Mouse (Mus musculus): Measurements from ENCODE around the gene Fbxo9. TPM values are rescaled to one million over a fixed set of nuclear protein-coding genes. Genes with fewer than 3 reads are reported as not detected.

Fbxo9 gene
- polyA plus RNA-seq, 1 experiment from 2014 or later, result 20.8 TPM

- no peak overlapping the region for H3K27ac ChIP-seq
- H3K79me2 ChIP-seq (ENCODE audit: inconsistent target), result no peaks in the 10 kb centered on the region
- H3K36me3 ChIP-seq (ENCODE audit: inconsistent target), result no peaks in the 10 kb centered on the region
- 75% methylated on average over 5 of the region's 5 CpGs for WGBS (ENCODE audit: missing documents)
- H3K4me3 ChIP-seq (ENCODE audit: inconsistent target), result no peak overlapping the region
Observed at GRCm38 (mm10) chr9:78070496-78070895, 38.4 kb downstream of the Fbxo9 start.

DNA sequence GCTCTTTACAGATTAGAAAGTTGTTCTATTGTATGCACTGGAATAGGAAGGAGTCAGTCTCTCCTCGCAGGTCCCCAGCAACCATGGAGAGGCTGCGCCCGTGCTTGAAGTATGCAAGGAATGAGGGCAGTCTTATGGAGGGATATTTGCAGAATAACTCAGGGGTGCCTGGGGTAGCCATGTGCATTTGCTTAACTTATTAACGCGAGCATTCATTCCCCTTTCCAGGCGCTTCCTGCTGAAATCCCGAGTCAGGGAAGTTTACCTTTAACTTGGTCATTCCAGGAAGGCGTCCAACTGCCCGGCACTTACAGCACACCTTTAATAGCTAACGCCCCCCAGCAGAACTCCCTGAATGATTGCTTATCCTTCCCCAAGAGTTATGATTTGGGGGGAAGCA is 44.7 kb downstream of the Fbxo9 start:
- 91% methylated on average over 10 of the region's 10 CpGs for WGBS (ENCODE audit: missing documents)
- Histone ChIP-seq H3K27ac (no peak overlapping the region), H3K79me2 (ENCODE audit: inconsistent target) (no peaks in the 10 kb centered on the region), H3K4me3 (ENCODE audit: inconsistent target) (no peak overlapping the region), H3K36me3 (ENCODE audit: inconsistent target) (no peaks in the 10 kb centered on the region)

GRCm38 (mm10) chr9:78062392-78062791 is 46.5 kb downstream of the Fbxo9 start:
- H3K27ac ChIP-seq, result no peak overlapping the region
- WGBS (ENCODE audit: missing documents), result 96% methylated on average over 9 of the region's 9 CpGs
- no peaks in the 10 kb centered on the region for H3K36me3 ChIP-seq (ENCODE audit: inconsistent target)
- H3K4me3 ChIP-seq (ENCODE audit: inconsistent target), result no peak overlapping the region
- H3K79me2 ChIP-seq (ENCODE audit: inconsistent target), result no peaks in the 10 kb centered on the region

DNA sequence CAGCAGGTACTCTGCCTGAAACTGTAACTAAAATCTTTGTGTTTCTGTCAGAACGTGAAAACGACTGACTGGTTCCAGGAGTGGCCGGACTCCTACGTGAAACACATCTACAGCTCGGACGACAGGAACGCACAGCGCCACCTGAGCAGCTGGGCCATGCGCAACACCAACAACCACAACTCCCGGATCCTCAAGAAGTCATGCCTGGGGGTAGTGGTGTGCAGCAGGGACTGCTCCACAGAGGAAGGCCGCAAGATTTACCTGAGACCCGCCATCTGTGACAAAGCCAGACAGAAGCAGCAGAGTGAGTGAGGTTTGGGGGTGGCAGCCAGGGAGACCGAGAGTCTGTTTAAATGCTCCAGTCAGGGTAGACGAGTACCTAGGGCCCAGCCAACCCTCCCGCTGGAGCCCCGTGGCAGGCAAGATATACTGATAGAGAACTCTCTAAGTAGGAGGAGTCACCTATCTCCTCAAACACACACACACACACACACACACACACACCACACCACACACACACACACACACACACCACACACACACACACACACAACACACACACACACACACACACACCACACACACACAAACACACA is 49.2 kb downstream of the Fbxo9 start:
- no peaks in the 10 kb centered on the region for H3K79me2 ChIP-seq (ENCODE audit: inconsistent target)
- 91% methylated on average over 16 of the region's 16 CpGs for WGBS (ENCODE audit: missing documents)
- no peaks in the 10 kb centered on the region for H3K36me3 ChIP-seq (ENCODE audit: inconsistent target)
- no peak overlapping the region for H3K4me3 ChIP-seq (ENCODE audit: inconsistent target)
- H3K27ac ChIP-seq, result no peak overlapping the region

DNA sequence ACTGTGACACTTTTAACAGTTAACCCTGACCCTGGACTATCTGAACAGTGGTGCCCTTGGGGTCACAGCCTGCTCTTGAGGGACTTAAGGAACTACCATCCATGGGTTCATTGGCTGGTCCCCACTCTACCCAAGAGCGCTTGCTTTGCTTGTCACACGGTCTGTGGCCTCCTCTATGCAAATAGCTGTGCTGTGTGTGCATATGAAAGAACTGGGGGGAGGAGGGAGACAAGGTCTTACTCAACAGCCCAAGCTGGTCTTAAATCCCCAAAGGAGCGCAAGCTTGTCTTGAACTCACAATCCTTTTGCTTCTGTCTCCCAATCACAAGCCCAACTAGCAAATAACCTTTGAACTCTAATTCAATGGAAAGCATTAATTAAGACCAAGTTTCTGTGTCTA is 54.6 kb downstream of the Fbxo9 start:
- Histone ChIP-seq H3K4me3 (ENCODE audit: inconsistent target) (no peak overlapping the region), H3K36me3 (ENCODE audit: inconsistent target) (no peaks in the 10 kb centered on the region), H3K27ac (no peak overlapping the region), H3K79me2 (ENCODE audit: inconsistent target) (no peaks in the 10 kb centered on the region)
- WGBS (ENCODE audit: missing documents), result 96% methylated on average over 3 of the region's 3 CpGs

DNA sequence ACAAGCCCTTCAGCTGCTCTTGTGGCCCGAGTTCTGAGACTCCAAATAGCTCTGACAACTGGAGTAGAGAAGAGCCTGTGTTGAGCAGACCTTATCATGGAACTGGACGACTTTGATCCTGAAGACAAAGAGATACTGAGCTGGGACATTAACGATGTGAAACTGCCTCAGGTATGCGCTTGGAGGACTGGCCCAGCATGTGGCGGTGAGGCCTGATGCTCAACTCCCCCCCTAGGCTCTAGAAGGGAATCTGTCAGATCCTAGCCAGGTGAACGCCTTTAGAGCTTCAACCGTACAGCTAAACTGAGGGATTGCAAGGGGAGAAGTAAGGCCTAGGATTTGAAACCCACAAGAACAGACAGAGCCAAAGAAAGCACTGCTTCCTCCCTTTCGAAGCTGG is 55.0 kb downstream of the Fbxo9 start:
- Histone ChIP-seq H3K79me2 (ENCODE audit: inconsistent target) (no peaks in the 10 kb centered on the region), H3K36me3 (ENCODE audit: inconsistent target) (no peaks in the 10 kb centered on the region), H3K4me3 (ENCODE audit: inconsistent target) (no peak overlapping the region), H3K27ac (no peak overlapping the region)
- 92% methylated on average over 8 of the region's 8 CpGs for WGBS (ENCODE audit: missing documents)

GRCm38 (mm10) chr9:78051677-78052076 is 57.2 kb downstream of the Fbxo9 start, which contains the start of gene Gcm1:
Gcm1 (plus strand) TSS chr9:78051924.
- 86% methylated on average over 3 of the region's 3 CpGs for WGBS (ENCODE audit: missing documents)
- H3K79me2 ChIP-seq (ENCODE audit: inconsistent target), result no peaks in the 10 kb centered on the region

DNA sequence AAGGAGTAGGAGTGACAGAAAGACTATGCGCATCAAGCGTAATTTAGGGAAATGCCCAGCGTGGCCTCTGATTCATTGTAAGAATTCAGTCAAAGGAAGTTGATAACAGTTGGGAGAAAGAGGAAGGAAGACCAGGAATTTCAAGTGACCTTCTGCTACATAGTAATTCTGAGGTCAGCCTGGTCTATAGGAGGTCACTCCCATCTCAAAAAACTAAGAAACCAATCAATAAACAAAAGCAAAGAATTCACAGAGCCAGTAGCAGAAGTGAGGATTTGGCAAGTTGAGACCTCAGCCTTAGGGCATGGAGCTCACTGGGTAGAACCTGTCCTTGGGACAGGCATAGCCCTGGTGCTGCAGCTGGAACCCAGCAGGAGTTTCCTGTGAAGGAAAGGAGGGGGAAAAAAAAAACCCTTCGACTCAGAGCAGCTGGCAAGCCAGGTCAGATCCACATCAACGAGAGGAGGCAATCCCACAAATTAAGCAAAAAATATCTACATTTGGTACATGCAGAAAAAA is 58.4 kb downstream of the Fbxo9 start:
- WGBS (ENCODE audit: missing documents), result 16% methylated on average over 5 of the region's 5 CpGs
- Histone ChIP-seq H3K27ac (0 out of 2 replicates have a peak overlapping the region, but pooled peaks have one; percentile 1), H3K36me3 (ENCODE audit: inconsistent target) (no peaks in the 10 kb centered on the region), H3K79me2 (ENCODE audit: inconsistent target) (no peaks in the 10 kb centered on the region), H3K4me3 (ENCODE audit: inconsistent target) (no peak overlapping the region)

More at GRCm38 (mm10) chr9:78051677-78052076, 57.2 kb downstream of the Fbxo9 start, which contains the start of gene Gcm1:
- Histone ChIP-seq H3K27ac (0 out of 2 replicates have a peak within 1 kb of the TSS, but pooled peaks have one; percentile 1), H3K36me3 (ENCODE audit: inconsistent target) (no peaks in the 10 kb centered on the region), H3K4me3 (ENCODE audit: inconsistent target) (no peak within 1 kb of the TSS)

DNA sequence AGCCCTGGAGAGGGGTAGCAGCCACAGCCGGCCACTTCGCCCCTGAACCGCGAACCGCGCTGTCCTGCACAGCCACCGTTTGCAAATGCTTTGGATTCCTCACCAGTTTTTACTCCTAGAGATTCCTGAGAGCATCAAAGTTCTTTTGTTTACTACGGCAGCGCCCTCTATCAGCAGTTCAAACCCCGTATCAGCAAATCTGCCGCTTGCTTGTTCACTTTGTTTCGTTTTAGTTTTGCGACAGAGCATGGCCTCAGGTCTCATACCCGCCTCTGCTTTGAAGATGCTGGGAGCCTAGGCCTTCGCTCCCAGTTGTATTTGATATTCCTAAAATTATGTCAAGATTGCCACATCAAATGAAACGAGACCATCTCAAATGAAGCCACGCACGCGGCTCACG is 62.1 kb downstream of the Fbxo9 start:
- Histone ChIP-seq H3K4me3 (ENCODE audit: inconsistent target) (no peak overlapping the region), H3K79me2 (ENCODE audit: inconsistent target) (no peaks in the 10 kb centered on the region), H3K36me3 (ENCODE audit: inconsistent target) (no peaks in the 10 kb centered on the region), H3K27ac (no peak overlapping the region)
- 79% methylated on average over 20 of the region's 20 CpGs for WGBS (ENCODE audit: missing documents)

GRCm38 (mm10) chr9:78045171-78045570 is 63.7 kb downstream of the Fbxo9 start:
- Histone ChIP-seq H3K79me2 (ENCODE audit: inconsistent target) (no peaks in the 10 kb centered on the region), H3K27ac (no peak overlapping the region), H3K36me3 (ENCODE audit: inconsistent target) (no peaks in the 10 kb centered on the region), H3K4me3 (ENCODE audit: inconsistent target) (no peak overlapping the region)
- WGBS (ENCODE audit: missing documents), result 95% methylated on average over 6 of the region's 6 CpGs

DNA sequence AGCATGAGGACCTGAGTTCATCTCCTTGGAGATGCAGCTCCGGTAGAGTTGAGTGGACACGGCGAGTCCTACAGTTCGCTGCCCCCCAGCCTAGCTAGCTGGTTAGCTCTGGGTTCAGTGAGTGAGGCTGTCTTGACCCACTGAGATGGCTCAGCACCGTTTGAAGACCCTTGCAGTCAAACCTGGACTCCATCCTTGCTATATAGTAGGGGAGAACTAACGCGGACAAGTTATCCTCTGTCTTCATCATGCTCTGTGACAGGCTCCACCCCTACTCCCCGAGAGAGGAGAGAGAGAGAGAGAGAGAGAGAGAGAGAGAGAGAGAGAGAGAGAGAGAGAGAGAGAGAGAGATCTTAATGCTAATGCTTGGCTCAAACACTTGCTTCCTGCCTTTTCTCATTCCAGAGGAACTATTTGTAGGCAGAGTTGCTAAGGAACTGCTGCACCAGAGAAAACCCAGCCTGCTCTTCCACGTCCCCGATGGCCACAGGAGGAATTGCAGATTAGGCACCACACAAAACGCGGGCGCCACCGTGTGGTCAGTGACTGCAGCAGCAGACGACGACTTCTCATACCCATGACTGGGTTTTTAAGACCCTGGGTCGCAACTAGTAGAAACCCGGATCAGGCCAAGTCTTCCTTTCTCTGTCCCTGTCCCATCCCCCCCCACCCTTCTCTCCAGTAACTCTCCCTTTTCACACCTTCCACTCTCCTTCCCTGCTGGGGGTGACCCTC is 69.9 kb downstream of the Fbxo9 start:
- H3K27ac ChIP-seq, result no peak overlapping the region
- no peaks in the 10 kb centered on the region for H3K36me3 ChIP-seq (ENCODE audit: inconsistent target)
- 31% methylated on average over 16 of the region's 18 CpGs for WGBS (ENCODE audit: missing documents)
- no peak overlapping the region for H3K4me3 ChIP-seq (ENCODE audit: inconsistent target)
- H3K79me2 ChIP-seq (ENCODE audit: inconsistent target), result no peaks in the 10 kb centered on the region

GRCm38 (mm10) chr9:78035831-78036230 is 73.0 kb downstream of the Fbxo9 start:
- Histone ChIP-seq H3K4me3 (ENCODE audit: inconsistent target) (no peak overlapping the region), H3K79me2 (ENCODE audit: inconsistent target) (no peaks in the 10 kb centered on the region), H3K27ac (no peak overlapping the region), H3K36me3 (ENCODE audit: inconsistent target) (no peaks in the 10 kb centered on the region)
- WGBS (ENCODE audit: missing documents), result 88% methylated on average over 8 of the region's 8 CpGs

DNA sequence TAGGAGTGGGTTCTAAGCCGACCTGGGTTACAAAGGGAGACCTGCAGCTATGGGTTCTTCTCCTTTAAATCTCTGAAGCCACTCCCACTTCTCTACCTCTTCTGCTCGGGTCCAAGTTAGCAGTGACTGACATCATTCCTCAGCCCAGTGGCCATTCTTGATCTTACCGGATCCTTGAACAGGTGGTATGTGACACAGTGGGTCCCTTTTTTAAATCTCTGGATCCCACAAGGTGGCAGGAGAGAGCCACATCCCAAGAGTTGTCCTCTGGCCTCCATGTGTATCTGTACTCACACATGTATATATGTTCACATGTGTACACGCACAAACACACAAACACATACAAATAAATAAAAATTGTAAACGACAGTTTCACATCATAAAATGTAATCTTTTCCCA is 73.6 kb downstream of the Fbxo9 start:
- H3K36me3 ChIP-seq (ENCODE audit: inconsistent target), result no peaks in the 10 kb centered on the region
- 76% methylated on average over 5 of the region's 5 CpGs for WGBS (ENCODE audit: missing documents)
- H3K79me2 ChIP-seq (ENCODE audit: inconsistent target), result no peaks in the 10 kb centered on the region
- no peak overlapping the region for H3K27ac ChIP-seq
- no peak overlapping the region for H3K4me3 ChIP-seq (ENCODE audit: inconsistent target)

GRCm38 (mm10) chr9:78032930-78033329 is 75.9 kb downstream of the Fbxo9 start:
- H3K36me3 ChIP-seq (ENCODE audit: inconsistent target), result no peaks in the 10 kb centered on the region
- H3K4me3 ChIP-seq (ENCODE audit: inconsistent target), result no peak overlapping the region
- no peak overlapping the region for H3K27ac ChIP-seq
- H3K79me2 ChIP-seq (ENCODE audit: inconsistent target), result no peaks in the 10 kb centered on the region
- WGBS (ENCODE audit: missing documents), result 92% methylated on average over 4 of the region's 4 CpGs
